Mouse (Mus musculus) midbrain, postnatal 0 days (tissue): Measurements from ENCODE around the gene Agmat. TPM values are rescaled to one million over a fixed set of nuclear protein-coding genes. Genes with fewer than 3 reads are reported as not detected.

Source experiments
- ATAC-seq: fragments of 200-750 bp; cut with Nextera tagmentation; 2 replicates; pipeline ENCODE4 v1.8.0; 2017; ENCODE audit warnings: moderate number of reproducible peaks, mild to moderate bottlenecking, moderate TSS enrichment, moderate library complexity; ENCODE audit not compliant: low FRiP score
- DNase-seq: peaks from one replicate; pipeline ENCODE4 v3.0.0-alpha.2; 2015; ENCODE audit warnings: low spot score
- H3K27ac ChIP-seq: fragments of 300-500 bp; sonication (generic); 2 replicates; pipeline ENCODE4 v1.5.1; 2014; ENCODE audit warnings: low read depth, mild to moderate bottlenecking, low read length, mixed read lengths
- H3K27me3 ChIP-seq: fragments of 300-500 bp; sonication (generic); 2 replicates; pipeline ENCODE4 v1.6.1; 2014; ENCODE audit warnings: low read length, control low read depth, mixed read lengths; ENCODE audit not compliant: insufficient read depth
- H3K36me3 ChIP-seq: fragments of 300-500 bp; sonication (generic); 2 replicates; pipeline ENCODE4 v1.6.1; 2014; ENCODE audit warnings: low read length, control low read depth, mixed read lengths; ENCODE audit not compliant: insufficient read depth
- H3K4me1 ChIP-seq: fragments of 300-500 bp; sonication (generic); 2 replicates; pipeline ENCODE4 v1.6.1; 2014; ENCODE audit warnings: mild to moderate bottlenecking, control low read depth, antibody characterized with exemption, low read length, mixed read lengths; ENCODE audit not compliant: insufficient read depth
- H3K4me2 ChIP-seq: fragments of 300-500 bp; sonication (generic); 2 replicates; pipeline ENCODE4 v1.6.1; 2014; ENCODE audit warnings: low read depth, mild to moderate bottlenecking, low read length, mixed read lengths; ENCODE audit not compliant: poor library complexity, severe bottlenecking
- H3K4me3 ChIP-seq: fragments of 300-500 bp; sonication (generic); 2 replicates; pipeline ENCODE4 v1.5.1; 2014; ENCODE audit warnings: low read depth, mild to moderate bottlenecking, low read length, moderate library complexity
- H3K9ac ChIP-seq: fragments of 300-500 bp; sonication (generic); replicated peaks from 2 replicates; pipeline ENCODE4 v1.6.1; 2014; ENCODE audit warnings: mild to moderate bottlenecking, low read length, moderate library complexity, mixed read lengths; ENCODE audit not compliant: poor library complexity, severe bottlenecking
- H3K9me3 ChIP-seq: fragments of 300-500 bp; sonication (generic); 2 replicates; pipeline ENCODE4 v1.6.1; 2016; ENCODE audit warnings: low read length, control low read depth
- CTCF ChIP-seq: IDR thresholded peaks from 2 replicates; pipeline ENCODE4 v1.5.1; 2016; ENCODE audit warnings: antibody characterized with exemption, mild to moderate bottlenecking
- WGBS: fragments of 180-500 bp; shearing (Covaris S2); extraction: QIAGEN DNeasy Blood & Tissue Kit; methylation state at CpG from one replicate; pipeline ENCODE4 v1.1.7; 2014; 5-methylcytosine and 5-hydroxymethylcytosine counted together
- polyA plus RNA-seq: library from polyadenylated mRNA; unstranded; fragments of >200 nt; fragmentation: Nextera tagmentation; extraction: Ambion mirVana; gene quantifications from 2 replicates; pipeline ENCODE4 v1.2.1, GENCODE M21; 2015
- total RNA-seq: library from RNA; depleted of rRNA; stranded (reverse); fragments of >200 nt; gene quantifications from 2 replicates; pipeline ENCODE4 v1.2.3, GENCODE M21; 2014

Gene Agmat
- total and polyA plus RNA-seq, 2 experiments from 2014 or later: not detected

DNA sequence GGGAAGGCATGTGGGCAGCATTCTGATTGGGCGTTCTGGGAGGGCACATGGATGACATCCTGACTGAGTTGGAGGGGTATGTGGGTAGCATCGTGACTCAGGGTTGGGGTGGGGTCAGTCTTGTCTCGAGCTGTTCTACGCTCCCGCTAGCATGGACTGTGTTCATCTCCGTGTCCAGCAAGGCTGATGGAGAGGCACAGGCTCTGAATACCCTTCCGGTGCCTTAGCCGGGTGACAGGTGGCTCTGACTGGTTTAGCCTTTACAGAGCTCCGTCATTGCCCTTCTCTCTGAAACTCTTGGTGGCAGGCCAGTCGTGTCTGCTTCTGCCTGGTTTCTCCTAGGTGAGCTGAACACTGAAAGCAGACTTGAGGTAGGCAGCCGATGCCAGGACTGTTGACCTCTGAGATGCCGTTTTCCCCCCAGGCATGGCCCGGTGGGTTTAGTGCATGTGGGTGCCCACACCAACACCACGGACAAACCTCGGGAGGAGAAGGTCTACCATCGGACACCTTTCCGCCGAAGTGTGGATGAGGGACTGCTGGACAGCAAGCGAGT is 9.0 kb downstream of the Agmat start:
- DNase-seq (no peak), ATAC-seq (no peak)
- no peak overlapping the region for H3K9ac ChIP-seq
- no peak overlapping the region for H3K4me2 ChIP-seq
- no peaks in the 10 kb centered on the region for H3K9me3 ChIP-seq
- H3K27me3 ChIP-seq: no peaks in the 10 kb centered on the region
- no peak for TF ChIP-seq CTCF
- H3K27ac ChIP-seq: no peak overlapping the region
- H3K4me3 ChIP-seq: no peak overlapping the region
- H3K4me1 ChIP-seq: no peaks in the 10 kb centered on the region
- 91% methylated on average over 19 of the region's 19 CpGs for WGBS
- peaks cover 3% of the 10 kb centered on the region; the same call in 1 of the 2 replicates for H3K36me3 ChIP-seq

DNA sequence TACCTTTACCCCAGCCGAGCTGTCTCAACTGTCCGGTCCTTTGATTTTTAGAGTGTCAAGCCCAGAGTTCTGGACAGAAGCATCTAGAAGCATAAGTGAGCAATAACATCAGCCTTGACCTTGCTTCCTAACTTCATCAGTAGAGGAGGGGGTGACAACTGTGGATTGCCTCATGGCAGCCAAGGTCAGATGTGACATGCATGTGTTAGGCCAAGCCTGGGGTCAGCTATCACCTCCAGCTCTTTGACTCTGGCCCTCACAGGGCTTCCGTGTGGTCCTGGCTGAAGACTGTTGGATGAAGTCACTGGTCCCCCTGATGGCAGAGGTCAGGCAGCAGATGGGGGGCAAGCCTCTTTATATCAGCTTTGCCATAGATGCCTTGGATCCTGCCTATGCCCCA is 10.7 kb downstream of the Agmat start:
- no peaks in the 10 kb centered on the region for H3K4me1 ChIP-seq
- no peak for ATAC-seq
- H3K4me3 ChIP-seq: no peak overlapping the region
- no peaks in the 10 kb centered on the region for H3K9me3 ChIP-seq
- no peaks in the 10 kb centered on the region for H3K27me3 ChIP-seq
- H3K4me2 ChIP-seq: no peak overlapping the region
- no peak for TF ChIP-seq CTCF
- H3K27ac ChIP-seq: no peak overlapping the region
- DNase-seq: no peak
- H3K36me3 ChIP-seq: peaks cover 13% of the 10 kb centered on the region
- WGBS: 93% methylated on average over 3 of the region's 3 CpGs
- no peak overlapping the region for H3K9ac ChIP-seq

DNA sequence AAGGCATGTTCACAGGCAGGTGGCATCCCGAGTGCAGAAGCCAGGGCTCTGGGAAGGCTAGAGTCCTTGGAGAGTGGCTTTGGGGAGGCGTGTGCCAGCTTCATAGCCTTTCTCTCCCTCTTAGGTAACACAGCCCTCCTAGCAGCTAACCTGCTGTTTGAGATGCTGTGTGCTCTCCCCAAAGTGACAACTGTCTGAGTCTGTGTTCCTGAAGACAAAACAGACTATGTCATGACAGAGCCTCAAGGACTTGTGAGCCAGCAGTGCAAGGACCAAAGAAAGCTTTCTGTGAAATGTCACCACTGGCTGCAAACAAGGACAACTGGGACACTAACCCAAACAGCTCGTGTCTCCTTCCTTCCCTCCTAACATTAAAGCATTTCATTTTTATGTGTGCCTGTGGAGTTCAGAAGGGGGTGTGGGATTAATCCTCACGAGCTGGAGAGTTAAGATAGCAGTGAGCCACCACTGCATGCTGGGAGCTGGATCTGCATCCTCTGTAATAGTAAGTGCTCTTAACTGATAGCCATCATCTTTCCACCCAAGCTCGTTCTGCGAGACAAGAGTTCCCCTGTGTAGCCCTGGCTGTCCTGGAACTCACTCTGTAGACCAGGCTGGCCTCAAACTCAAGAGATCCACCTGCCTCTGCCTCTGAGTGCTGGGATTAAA is 12.5 kb downstream of the Agmat start:
- ATAC-seq (no peak), DNase-seq (no peak)
- WGBS: 57% methylated on average over 6 of the region's 6 CpGs
- no peak overlapping the region for H3K4me2 ChIP-seq
- no peak overlapping the region for H3K4me3 ChIP-seq
- no peak overlapping the region for H3K9ac ChIP-seq
- no peaks in the 10 kb centered on the region for H3K9me3 ChIP-seq
- no peaks in the 10 kb centered on the region for H3K4me1 ChIP-seq
- H3K36me3 ChIP-seq: peaks cover 32% of the 10 kb centered on the region
- no peak for TF ChIP-seq CTCF
- no peaks in the 10 kb centered on the region for H3K27me3 ChIP-seq
- H3K27ac ChIP-seq: 0 out of 2 replicates have a peak overlapping the region, but pooled peaks have one; percentile 1

DNA sequence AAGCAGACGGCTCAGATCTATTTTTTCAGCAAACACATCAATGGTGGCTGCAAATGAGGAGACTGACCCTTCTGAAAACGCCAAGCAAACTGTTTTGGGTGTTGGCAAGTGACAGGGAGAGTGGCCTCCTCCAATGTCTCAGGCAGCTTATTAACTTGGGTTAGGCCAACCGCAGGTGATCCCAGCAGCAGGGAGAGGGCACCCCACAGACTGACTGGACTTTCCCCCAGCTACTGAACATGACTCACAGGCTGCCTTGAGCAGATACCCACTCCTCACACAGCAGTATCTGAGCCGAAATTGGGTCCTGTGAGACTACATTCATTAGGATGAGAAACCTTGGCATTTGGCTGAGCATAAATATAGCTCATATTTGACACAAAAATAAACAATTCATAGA is 14.5 kb downstream of the Agmat start:
- H3K4me2 ChIP-seq: no peak overlapping the region
- peaks cover 45% of the 10 kb centered on the region for H3K36me3 ChIP-seq
- no peak for TF ChIP-seq CTCF
- no peak overlapping the region for H3K4me3 ChIP-seq
- WGBS: 88% methylated on average over 4 of the region's 4 CpGs
- DNase-seq (no peak), ATAC-seq (no peak)
- H3K9ac ChIP-seq: no peak overlapping the region
- no peaks in the 10 kb centered on the region for H3K4me1 ChIP-seq
- no peaks in the 10 kb centered on the region for H3K9me3 ChIP-seq
- H3K27ac ChIP-seq: no peak overlapping the region
- no peaks in the 10 kb centered on the region for H3K27me3 ChIP-seq

DNA sequence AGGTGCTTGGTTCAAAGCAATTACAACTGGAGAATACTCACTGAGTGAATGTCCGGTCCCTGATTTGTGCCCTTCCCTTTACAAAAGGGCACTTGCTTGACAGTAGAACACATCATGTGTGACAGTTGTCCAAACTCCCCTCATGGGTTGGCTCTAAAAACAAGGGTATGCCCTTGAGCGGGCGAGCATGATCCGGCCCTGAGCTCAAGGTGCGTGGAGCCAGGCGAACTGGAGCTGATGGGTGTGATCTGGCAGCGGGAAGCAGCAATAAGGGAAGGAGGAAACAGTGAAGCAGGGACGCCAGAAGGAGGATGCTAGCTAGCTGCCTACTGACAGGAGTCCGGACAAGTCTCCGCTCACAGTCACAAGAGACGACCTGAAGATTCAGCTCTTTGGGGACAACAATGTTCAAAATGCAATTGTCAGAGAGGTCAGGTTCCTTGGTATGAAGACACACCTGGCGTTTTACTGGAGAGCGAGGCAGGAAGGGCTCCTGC is 15.7 kb downstream of the Agmat start:
- no peak for DNase-seq
- H3K9me3 ChIP-seq: no peaks in the 10 kb centered on the region
- H3K9ac ChIP-seq: no peak overlapping the region
- no peak overlapping the region for H3K4me2 ChIP-seq
- H3K36me3 ChIP-seq: peaks cover 52% of the 10 kb centered on the region
- H3K4me3 ChIP-seq: no peak overlapping the region
- TF ChIP-seq CTCF: no peak
- no peak for ATAC-seq
- H3K27me3 ChIP-seq: no peaks in the 10 kb centered on the region
- no peak overlapping the region for H3K27ac ChIP-seq
- WGBS: 95% methylated on average over 13 of the region's 13 CpGs
- no peaks in the 10 kb centered on the region for H3K4me1 ChIP-seq

DNA sequence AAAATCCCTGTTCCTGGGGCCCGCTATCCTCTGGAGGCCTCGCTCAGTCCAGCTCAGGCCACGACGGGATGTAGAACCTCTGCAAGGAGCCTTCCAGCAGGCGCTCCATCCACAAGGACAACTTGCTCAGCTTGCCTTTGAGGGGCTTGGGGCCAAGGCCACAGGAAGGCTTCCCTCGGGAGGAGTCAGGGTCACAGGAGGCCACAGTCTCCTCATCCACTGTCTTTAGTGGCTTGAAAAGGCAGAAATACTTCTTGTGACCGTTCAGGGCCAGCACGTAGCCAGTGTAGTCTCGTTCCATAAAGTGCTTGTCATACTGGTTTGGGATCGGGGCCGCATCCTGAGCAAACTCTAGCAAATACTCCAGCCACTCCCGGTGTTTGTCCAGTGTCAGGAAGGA is 17.0 kb downstream of the Agmat start:
- H3K27me3 ChIP-seq: no peaks in the 10 kb centered on the region
- no peak overlapping the region for H3K9ac ChIP-seq
- ATAC-seq (no peak), DNase-seq (no peak)
- H3K27ac ChIP-seq: no peak overlapping the region
- H3K4me2 ChIP-seq: no peak overlapping the region
- H3K4me1 ChIP-seq: no peaks in the 10 kb centered on the region
- WGBS: 92% methylated on average over 12 of the region's 12 CpGs
- H3K36me3 ChIP-seq: peaks cover 58% of the 10 kb centered on the region
- no peaks in the 10 kb centered on the region for H3K9me3 ChIP-seq
- H3K4me3 ChIP-seq: no peak overlapping the region
- no peak for TF ChIP-seq CTCF
